Mouse (Mus musculus) ES-CJ7 (cell line): ENCODE results near the gene Dvl2.
A peak's percentile ranks its signal among the peaks of the same experiment; 100 is the strongest.

Source experiments
- DNase-seq: peaks from one replicate; pipeline ENCODE4 v3.0.0; 2011; ENCODE audit warnings: low read depth, low spot score

Dvl2 gene

DNA sequence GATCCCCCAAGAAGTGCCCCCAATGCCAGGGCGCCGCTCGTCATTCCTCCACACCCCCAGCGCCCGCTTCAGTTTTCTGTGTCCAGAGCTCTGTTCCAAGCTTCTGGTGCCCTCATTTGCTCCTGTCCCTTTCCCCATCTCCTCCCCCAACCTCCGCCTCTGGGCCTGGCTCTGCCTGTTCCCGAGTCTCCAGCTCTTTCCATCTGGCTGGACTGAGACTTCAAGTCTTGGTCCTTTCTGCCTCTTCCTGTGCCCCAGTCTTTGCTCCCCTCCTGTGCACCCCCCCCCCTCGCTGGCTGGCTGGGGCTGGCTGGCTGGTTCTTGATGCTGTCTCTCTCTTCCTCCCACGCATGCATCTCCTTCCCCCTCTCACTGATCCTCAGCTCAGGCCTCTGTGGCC lies 27.0 kb downstream of the Dvl2 start:
- no peak for DNase-seq

DNA sequence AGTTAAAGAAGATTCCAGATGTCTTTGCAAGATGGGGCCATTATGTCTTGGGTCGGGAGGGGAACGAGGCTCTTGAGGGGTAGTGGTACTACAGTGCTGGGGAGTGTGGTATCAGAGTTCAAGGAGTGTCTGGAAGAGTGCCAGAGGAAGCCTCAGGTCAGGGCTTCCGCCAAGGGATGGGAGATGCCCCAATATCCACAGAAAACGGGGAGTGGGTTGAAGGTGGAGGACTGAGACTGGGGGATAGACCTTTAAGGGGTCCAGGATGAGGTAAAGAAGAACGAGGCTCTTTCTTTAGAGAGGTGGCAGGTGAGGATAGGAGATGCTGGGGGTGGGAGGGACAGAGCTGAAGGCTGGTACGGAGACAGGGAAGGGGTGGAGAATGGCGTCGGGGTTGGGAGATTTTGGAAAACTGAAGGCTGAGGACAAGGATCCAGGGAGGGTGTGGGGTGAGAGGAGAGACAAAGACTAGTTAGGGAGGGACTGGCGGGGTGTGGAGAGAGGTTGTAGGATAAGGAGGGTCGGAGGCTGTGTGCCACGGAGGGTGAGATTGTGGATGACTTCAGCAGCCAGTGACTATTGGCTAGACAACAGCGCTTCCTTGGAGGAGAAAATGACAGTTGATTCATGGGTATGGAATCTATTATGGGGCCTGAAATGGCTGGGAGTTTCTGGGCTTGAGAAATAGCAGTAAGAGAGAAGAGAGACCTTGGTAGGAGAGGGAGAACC lies 28.2 kb downstream of the Dvl2 start:
- no peak for DNase-seq

DNA sequence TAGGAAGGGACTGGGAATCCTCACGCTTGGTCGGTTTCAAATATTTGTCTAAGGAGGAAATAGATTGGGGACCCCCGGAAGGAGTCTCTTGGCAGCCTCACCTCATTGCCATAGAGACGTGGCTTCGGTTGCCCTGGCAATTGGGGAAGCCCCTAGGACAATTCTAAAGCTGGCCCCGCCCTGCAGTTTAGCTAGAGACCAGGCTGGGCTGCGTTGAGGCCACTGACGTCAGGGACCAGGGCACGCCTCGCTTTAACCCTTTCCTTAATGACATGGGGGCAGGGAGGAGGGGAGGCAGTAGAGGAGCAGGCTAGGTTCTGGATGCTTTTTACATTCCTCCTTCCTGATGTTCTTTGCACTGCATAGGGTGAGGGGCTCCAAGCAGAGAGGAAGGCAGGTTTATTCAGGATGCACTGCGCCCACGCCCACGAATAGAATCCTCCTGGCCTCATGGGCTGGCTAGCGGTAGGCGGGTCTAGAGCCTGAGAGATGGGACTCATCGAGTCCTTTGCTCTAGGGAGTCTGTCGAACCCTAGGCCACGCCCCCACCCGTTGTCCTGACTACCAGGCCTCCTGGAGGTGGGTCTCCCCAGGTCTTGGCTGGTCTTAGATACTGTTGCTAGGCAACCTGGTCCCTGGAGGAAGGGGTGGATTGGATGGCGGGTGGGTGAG lies 28.9 kb downstream of the Dvl2 start:
- DNase-seq: peak; percentile 99

DNA sequence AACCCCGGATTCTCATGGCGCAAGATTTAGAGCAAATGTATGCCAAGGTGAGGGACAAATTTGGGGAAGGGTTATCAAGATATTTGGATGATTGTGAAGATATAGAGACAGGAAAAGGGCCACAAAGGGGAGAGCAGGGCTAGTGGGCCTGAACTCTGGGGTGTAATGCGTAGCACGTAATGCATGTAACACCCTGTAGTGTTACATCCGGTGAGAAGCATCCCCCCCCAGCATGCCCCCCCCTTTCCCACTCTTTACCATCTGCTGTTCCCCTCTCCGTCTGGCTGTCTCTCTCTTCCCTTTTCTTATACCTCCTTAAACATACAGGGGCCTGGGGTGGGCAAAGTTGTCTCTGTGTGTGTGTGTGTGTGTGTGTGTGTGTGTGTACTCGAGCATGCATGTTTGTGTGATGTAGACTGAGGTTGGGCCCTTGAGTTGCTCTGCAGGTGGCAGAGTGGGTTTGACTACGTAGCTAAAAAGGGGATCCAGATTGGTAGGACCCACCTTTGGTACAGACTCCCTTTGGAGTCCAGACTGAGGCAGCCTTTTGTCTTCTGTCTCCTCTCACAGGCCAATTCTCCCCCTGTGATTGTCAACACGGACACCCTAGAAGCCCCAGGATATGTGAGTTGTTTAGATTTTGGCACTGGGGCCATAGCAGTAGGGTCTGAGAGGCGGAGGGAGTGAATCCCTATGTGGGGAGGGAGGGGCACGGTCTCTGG lies 29.6 kb downstream of the Dvl2 start:
- no peak for DNase-seq

DNA sequence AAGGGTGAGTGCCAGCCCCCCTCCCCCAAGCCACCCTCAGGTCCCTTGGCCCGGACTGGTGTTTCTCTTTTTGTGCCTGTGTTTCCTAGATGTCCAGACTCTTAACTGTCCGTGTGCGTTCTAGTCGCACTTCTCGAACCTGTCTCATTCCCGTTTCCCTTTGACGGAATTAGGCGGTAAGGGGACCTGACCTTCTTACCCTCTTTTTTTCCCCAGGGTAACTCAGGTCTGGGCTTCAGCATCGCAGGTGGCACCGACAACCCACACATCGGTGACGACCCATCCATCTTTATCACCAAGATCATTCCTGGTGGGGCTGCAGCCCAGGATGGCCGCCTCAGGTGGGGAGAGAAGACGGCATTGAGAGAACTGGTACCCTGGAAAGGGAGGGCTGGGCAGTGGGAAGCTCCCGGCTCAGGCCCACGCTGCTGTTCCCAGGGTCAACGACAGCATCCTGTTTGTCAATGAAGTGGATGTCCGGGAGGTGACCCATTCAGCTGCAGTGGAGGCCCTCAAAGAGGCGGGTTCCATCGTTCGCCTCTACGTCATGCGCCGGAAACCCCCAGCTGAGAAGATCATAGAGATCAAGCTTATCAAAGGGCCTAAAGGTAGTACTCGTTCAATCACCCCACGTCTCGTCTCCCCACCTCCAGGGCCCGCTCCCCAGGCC lies 30.4 kb downstream of the Dvl2 start:
- DNase-seq: no peak

DNA sequence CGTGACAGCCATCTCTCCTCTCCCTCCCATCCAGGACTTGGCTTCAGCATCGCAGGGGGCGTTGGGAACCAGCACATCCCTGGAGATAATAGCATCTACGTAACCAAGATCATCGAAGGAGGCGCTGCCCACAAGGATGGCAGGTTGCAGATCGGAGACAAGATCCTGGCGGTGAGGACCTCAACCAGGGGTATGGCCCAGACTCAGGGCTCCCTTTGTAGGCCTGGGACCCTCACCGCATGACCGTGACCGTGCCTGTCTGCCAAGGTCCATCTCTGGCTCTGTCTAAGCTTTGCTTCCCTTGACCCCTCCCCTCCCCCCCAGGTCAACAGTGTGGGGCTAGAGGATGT lies 30.9 kb downstream of the Dvl2 start:
- no peak for DNase-seq

DNA sequence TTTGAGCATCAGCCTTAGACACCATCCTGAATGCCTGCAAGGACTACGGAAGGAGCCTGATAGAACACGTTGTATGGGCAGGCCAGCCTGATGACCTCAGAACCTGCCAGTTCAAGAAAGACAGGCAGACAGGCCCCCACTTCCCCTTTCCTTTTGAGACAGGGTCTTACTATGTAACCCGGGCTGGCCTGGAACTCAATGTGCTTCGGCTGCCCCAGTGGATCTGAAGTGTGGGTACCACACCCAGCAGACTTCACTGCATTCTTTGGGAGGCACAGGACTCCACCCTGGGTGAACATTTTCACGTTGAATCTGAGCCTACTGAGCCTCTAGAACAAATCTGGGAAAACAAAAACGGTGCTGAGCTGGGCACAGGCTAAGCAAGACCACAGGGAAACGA lies 37.8 kb downstream of the Dvl2 start:
- DNase-seq: no peak

DNA sequence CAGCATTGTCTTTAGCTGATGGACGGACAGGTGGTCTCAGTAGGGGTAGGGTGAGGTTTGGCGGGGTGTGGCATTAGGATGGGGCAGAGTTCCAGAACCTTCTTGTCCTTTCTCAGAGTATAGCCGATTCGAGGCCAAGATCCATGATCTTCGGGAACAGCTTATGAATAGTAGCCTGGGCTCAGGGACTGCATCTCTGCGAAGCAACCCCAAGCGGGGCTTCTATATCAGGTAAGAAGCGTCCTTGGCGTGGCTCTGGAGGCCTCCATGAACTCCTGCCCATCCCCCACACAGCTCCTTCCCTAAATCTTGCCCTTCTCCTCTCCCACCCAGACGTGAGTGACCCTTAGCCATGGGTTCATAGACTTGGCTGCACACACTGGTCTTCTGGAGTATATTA lies 39.2 kb downstream of the Dvl2 start:
- no peak for DNase-seq

DNA sequence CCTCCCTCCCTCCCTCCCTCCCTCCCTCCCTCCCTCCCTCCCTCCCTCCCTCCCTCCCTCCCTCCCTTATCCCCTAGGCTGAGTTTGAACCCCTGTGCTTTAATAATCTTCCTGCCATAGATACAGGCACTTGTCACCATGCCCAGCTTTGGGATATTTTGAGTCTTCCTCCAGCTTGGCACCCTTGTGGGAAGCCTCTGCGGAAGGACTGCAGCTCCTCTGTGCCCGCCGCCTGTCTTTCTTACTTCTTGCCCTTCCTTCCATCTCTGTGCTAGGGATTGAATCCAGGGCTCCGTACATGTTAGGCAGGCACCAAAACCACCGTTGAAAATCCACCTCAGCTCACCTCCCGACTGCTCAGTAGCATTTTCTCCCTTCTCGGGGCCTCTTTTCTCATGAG lies 39.8 kb downstream of the Dvl2 start:
- DNase-seq: no peak

DNA sequence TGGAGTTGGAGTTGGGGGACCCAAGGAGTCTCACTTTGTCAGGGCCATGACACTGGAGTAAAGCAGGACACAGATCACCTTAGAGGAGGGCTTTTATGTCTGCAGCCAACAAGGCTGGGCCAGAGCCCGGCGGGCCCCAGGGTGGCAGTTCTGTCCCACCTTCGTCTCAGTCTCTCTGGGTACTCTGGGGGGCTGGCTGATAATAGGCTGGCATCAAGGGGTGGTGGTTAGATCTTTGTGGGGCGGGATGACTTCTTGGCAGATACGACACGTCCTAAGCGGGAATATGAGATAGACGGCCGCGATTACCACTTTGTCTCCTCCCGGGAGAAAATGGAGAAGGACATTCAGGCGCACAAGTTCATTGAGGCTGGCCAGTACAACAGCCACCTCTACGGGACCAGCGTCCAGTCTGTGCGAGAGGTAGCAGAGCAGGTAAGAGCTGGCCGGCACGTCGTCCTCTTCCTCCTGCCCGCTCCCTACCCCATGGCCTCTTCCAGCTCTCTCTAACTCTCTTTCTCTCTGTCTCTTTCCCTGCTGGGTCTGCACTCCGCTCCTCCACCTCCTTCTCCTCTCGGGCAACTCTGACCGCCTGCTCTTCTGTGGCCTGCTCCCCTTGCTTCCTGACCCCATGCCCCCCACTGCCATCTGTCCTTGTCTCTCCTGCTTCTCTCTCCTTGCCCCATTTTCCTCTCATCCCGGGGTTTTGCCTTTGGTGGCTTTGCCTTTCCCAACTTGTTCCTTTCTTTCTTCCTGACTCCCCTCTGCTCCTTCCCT lies 42.1 kb downstream of the Dvl2 start:
- no peak for DNase-seq

DNA sequence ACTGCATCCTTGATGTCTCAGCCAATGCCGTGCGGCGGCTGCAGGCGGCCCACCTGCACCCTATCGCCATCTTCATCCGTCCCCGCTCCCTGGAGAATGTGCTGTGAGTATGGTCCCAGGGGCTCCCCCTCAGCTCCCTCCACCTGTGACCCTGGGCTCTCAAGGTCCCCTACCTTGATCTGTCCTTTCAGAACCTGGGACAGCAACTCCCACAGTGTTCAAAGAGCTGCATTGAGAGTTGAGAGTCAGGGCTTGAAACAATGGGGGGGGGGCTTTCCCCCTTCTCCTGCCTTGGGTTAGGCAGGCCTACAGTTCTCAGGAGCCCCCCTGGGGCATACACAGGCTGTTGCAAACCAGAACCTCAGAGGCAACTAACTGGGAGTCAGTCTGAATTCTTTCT lies 43.3 kb downstream of the Dvl2 start:
- peak; percentile 42 for DNase-seq

DNA sequence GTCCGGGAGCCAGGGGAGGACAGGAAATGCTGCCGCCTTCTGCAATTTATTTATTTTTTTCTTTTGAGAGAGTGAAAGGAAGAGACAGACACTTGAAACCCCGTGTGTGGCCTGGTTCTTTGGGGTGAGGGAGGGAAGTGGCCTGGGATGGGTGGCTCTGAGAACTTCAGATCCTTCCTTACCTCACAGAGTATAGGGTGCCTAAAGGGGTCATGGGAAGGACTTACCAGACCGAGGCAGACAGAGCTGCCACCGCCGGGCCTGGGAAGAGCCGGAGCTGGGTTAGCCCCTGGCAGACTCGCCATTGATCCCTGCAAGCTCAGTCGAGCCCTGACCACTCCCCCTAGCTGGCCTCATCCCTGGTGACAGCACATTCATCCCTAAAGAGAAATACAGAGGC lies 45.0 kb downstream of the Dvl2 start:
- no peak for DNase-seq

DNA sequence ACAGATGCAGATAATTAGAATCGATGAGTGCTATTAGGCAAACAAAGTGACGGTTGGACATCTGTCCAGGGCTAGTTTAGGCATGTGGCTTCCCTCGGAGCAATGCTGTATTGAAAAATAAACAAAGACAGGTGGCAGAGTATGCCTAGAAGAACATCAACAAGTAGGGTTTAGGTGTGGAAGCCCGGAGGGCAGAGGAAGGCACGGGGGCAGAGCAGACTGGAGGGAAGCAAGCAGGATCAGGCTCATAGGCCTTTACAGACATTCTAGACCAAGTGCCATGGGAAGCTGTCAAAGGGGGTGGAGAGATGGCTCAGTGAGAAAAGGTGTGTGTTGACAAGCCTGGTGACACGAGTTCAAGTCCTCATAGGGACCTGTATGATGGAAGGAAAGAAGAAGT lies 49.0 kb downstream of the Dvl2 start:
- no peak for DNase-seq

DNA sequence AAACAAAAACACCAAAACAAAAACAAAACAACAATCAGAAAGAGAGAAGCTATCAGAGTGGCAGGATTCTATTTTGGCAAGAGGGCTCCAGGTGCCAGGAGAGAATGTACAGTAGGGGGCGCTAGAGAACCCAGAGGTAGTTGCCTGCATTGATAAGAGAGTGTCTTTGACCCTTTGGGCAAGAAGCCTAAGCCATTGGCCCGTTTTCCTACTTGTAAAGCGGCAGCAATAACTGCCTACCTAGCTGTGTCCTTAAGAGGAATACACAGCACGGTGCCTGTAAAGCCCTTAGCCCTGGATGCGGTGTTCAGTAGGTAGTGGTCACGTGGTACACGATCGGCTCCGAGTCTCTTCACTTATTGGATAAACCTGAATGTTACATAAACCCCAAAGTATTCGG lies 49.4 kb downstream of the Dvl2 start:
- peak; percentile 39 for DNase-seq

DNA sequence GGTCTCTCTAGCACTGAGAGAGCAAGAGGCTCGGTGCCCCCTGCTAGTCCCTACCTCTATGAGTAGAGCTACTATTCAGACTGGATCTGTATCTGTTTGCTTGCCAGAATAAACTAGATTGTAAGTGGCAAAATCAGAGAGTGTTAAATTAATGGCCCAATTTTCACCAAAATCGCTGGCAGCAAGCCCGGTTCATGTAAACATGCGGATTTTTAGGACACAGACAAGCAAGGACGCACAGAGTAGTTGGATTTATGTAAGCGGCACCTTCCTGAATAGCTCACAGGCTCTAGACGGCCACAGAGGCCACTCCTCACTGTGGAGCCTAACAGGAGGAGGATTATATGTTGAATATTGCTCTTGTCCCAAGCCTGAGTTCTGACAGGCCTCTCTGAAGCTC lies 52.8 kb downstream of the Dvl2 start:
- DNase-seq: no peak

DNA sequence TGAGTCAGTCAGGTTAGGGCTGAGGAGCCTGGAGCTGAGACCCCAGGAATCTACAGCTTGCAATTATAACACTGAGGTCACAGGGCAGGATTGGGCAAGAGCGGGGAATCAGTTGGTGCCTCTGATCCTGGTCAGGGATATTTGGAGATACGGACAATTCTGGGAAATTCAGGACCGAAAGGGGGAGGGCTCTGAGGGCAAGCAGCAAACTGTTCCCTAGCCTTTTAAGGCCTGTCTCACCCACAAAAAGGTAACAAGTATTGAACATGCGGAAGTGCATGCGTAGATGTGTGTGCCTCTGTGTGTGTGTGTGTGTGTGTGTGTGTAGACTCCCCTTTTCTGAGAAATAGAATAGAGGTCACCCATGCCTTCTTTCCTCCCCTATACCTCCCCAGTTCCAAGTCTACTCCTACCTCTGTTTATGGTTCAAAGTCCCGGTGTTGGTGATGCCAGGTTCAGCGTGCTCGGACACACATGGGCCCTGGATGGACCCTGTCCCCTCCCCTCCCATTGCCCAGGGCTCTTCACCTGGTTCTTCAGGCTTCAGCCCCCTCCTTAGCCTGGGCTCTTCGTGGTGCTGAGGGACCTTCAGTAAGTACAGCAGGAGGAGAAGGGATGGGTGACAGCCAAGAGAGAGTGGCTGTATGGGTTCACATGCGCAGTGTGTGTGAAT lies 53.6 kb downstream of the Dvl2 start, which contains the start of gene Asgr1:
TSS of gene Asgr1 (plus strand) at position 188 of the 673 bp plus-strand sequence.
- no peak for DNase-seq

DNA sequence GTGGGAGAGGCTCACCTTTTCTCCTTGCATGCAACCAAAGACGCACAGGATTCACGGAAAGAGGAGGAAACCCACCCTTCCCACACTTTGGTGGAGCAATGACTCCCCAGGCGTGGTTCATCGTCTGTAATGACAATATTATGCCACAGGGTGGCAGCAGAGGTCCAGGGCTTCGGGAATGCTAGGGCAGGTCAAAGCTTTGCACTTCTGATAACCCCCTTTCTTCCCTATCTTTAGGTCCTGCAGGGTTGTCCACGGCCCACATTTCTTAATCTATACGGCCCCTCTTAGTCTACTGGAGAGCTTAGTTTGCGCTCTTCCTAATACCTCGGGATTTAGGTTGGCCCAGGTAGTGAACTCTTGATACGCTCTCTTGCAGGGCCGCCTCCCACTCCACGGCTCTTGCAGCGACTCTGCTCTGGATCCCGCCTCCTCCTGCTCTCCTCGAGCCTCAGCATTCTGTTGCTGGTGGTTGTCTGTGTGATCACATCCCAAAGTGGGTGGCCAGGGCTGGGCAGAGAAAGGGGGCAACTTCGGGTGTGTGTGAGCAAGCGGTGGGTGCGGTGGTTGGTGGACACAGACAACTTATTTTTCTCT lies 55.3 kb downstream of the Dvl2 start:
- DNase-seq: peak; percentile 68

DNA sequence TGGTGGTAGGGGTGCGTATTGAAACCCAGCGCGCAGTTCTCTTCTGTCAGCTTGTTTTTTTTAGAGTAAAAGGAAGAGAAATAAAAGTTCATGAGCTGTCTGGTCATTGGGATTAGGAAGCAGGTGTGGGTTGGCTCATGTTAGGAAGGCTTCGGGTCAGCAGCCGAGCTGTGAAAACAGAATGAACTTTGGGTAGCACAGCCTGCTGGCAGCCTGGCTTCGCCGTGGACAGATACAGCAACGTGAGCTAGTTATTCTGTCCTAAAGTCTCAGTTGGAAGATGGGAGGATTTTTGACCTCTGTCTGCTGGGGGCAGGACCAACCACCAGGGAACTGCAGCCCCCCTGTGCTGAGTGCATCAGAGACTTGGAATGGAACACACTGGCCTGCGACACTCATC lies 57.4 kb downstream of the Dvl2 start:
- no peak for DNase-seq

DNA sequence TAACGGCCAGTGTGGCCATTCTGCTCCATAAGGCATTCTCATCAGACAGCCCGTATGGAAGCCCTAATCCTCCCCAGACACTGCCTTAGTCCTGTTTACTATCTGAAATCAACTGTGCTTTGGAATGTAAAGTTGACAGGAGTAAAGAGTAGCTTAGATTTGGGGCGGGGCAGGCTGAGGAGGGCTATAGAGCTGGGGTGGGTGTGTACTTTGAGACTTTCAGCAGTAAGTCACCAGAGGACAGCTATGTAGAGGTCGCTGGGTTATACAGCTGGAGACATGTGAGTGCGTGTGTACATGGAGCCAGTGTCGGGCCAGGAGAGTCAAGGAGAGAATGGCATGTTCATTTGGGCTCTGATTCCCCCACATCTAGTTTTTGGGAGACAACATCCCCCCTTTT lies 59.5 kb downstream of the Dvl2 start:
- no peak for DNase-seq
